Mouse (Mus musculus) midbrain, embryonic 13.5 days (tissue): Measurements from ENCODE around the gene Cdca3. TPM values are rescaled to one million over a fixed set of nuclear protein-coding genes. Genes with fewer than 3 reads are reported as not detected.
"Not testable (repeated sequence)": the region's sequence is repeated elsewhere in the genome, so short reads cannot be mapped to it uniquely, and the experiment has no call there.

ENCODE experiments used
- ATAC-seq: fragments of 200-750 bp; cut with Nextera tagmentation; 2 replicates; pipeline ENCODE4 v1.8.0; 2017; ENCODE audit warnings: mild to moderate bottlenecking, moderate TSS enrichment, moderate library complexity
- H3K27ac ChIP-seq: fragments of 300-500 bp; sonication (generic); 2 replicates; pipeline ENCODE4 v1.5.1; 2015; ENCODE audit warnings: inconsistent platforms, mild to moderate bottlenecking, moderate library complexity
- H3K27me3 ChIP-seq: fragments of 300-500 bp; sonication (generic); 2 replicates; pipeline ENCODE4 v1.6.1; 2015; ENCODE audit warnings: mild to moderate bottlenecking, inconsistent platforms
- H3K36me3 ChIP-seq: fragments of 300-500 bp; sonication (generic); 2 replicates; pipeline ENCODE4 v1.6.1; 2015; ENCODE audit warnings: mild to moderate bottlenecking, inconsistent platforms
- H3K4me1 ChIP-seq: fragments of 300-500 bp; sonication (generic); replicated peaks from 2 replicates; pipeline ENCODE4 v1.6.1; 2015; ENCODE audit warnings: inconsistent platforms
- H3K4me2 ChIP-seq: fragments of 300-500 bp; sonication (generic); replicated peaks from 2 replicates; pipeline ENCODE4 v1.6.1; 2015; ENCODE audit warnings: moderate library complexity, mild to moderate bottlenecking, inconsistent platforms
- H3K4me3 ChIP-seq: fragments of 300-500 bp; sonication (generic); replicated peaks from 2 replicates; pipeline ENCODE4 v1.5.1; 2015; ENCODE audit warnings: mild to moderate bottlenecking, inconsistent platforms
- H3K9ac ChIP-seq: fragments of 300-500 bp; sonication (generic); replicated peaks from 2 replicates; pipeline ENCODE4 v1.6.1; 2015; ENCODE audit warnings: mild to moderate bottlenecking, inconsistent platforms
- H3K9me3 ChIP-seq: fragments of 300-500 bp; sonication (generic); 2 replicates; pipeline ENCODE4 v1.6.1; 2016; ENCODE audit warnings: mild to moderate bottlenecking, inconsistent platforms
- WGBS: fragments of 180-500 bp; shearing (Covaris S2); methylation state at CpG from one replicate; pipeline ENCODE4 v1.1.7; 2015; 5-methylcytosine and 5-hydroxymethylcytosine counted together
- polyA plus RNA-seq: library from polyadenylated mRNA; unstranded; fragments of >200 nt; fragmentation: Nextera tagmentation; extraction: Ambion mirVana; gene quantifications from 2 replicates; pipeline ENCODE4 v1.2.1, GENCODE M21; 2015

Cdca3 gene
- polyA plus RNA-seq, 1 experiment from 2014 or later = 89.5 TPM

DNA sequence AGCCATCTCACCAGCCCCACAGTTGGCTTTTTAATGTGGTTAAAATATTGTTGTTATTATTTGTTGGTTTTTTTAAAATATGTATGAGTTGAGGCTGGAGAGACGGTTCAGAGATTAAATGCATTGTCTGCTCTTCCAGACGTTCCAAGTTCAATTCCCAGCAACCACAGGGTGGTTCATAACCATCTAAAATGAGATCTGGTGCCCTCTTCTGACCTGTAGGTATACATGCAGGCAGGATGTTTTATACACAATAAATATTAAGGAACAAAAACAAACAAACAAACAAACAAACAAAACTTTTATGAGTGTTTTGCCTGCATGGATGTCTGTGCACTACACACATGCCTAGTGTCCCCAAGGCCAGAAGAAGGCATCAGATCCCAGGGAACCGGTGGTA lies 26.3 kb upstream of the Cdca3 start:
- Histone ChIP-seq H3K36me3 (no peaks in the 10 kb centered on the region), H3K27me3 (peaks cover 4% of the 10 kb centered on the region), H3K27ac (no peak overlapping the region), H3K4me3 (no peak overlapping the region), H3K4me1 (peaks cover 20% of the 10 kb centered on the region), H3K9me3 (no peaks in the 10 kb centered on the region), H3K4me2 (no peak overlapping the region), H3K9ac (no peak overlapping the region)
- no peak for ATAC-seq
- 75% methylated on average over 3 of the region's 3 CpGs for WGBS

GRCm38 (mm10) chr6:124803691-124804090 lies 25.7 kb upstream of the Cdca3 start:
- not testable (repeated sequence) for H3K4me2 ChIP-seq, ATAC-seq, H3K9ac ChIP-seq, H3K36me3 ChIP-seq, H3K27me3 ChIP-seq, H3K9me3 ChIP-seq, H3K27ac ChIP-seq, H3K4me3 ChIP-seq
- WGBS = 92% methylated on average over 4 of the region's 4 CpGs
- peaks cover 24% of the 10 kb centered on the region for H3K4me1 ChIP-seq

DNA sequence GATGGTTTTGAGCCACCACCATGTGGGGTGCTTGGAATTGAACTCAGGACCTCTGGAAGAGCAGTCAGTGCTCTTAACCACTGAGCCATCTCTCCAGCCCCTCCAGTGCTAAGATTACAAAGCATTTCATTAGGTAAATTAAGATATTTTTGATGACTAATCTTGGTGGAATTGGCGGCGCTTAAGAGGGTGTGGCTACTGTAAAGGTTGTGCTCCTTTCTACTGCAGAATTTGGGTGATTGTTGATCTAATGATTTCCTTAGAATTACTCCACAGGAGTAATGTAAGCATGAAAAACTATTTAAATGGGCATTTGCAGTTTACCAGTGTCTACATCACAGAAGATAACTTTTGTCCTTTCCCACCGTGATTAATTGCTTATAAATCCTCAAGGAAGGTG lies 25.0 kb upstream of the Cdca3 start:
- 93% methylated on average over 3 of the region's 3 CpGs for WGBS
- no peak for ATAC-seq
- no peaks in the 10 kb centered on the region for H3K9me3 ChIP-seq

GRCm38 (mm10) chr6:124805341-124806321 lies 23.7 kb upstream of the Cdca3 start:
- peaks cover 4% of the 10 kb centered on the region for H3K27me3 ChIP-seq
- 2% methylated on average over 34 of the region's 34 CpGs for WGBS

More for the DNA sequence above, 25.0 kb upstream of the Cdca3 start:
- H3K4me3 ChIP-seq = no peak overlapping the region
- H3K4me1 ChIP-seq = peaks cover 31% of the 10 kb centered on the region
- H3K27ac ChIP-seq = no peak overlapping the region
- H3K36me3 ChIP-seq = no peaks in the 10 kb centered on the region
- H3K4me2 ChIP-seq = no peak overlapping the region
- H3K27me3 ChIP-seq = peaks cover 4% of the 10 kb centered on the region
- H3K9ac ChIP-seq = no peak overlapping the region

GRCm38 (mm10) chr6:124806446-124807140 lies 22.8 kb upstream of the Cdca3 start:
- H3K27ac ChIP-seq = peak overlapping the region; percentile 64
- H3K9ac ChIP-seq = no peak overlapping the region
- peaks cover 4% of the 10 kb centered on the region for H3K27me3 ChIP-seq
- H3K4me2 ChIP-seq = peak overlapping the region; percentile 64
- ATAC-seq = no peak
- H3K4me1 ChIP-seq = peaks cover 42% of the 10 kb centered on the region
- peaks cover 4% of the 10 kb centered on the region for H3K36me3 ChIP-seq
- H3K4me3 ChIP-seq = no peak overlapping the region
- H3K9me3 ChIP-seq = no peaks in the 10 kb centered on the region
- 75% methylated on average over 7 of the region's 7 CpGs for WGBS

More at GRCm38 (mm10) chr6:124805341-124806321, 23.7 kb upstream of the Cdca3 start:
- peak overlapping the region; percentile 64 for H3K27ac ChIP-seq
- peaks cover 41% of the 10 kb centered on the region for H3K4me1 ChIP-seq
- peak overlapping the region; percentile 64 for H3K4me2 ChIP-seq
- H3K4me3 ChIP-seq = peak overlapping the region; percentile 39
- H3K9me3 ChIP-seq = no peaks in the 10 kb centered on the region
- H3K36me3 ChIP-seq = no peaks in the 10 kb centered on the region
- ATAC-seq = peak; percentile 80
- H3K9ac ChIP-seq = peak overlapping the region; percentile 52

DNA sequence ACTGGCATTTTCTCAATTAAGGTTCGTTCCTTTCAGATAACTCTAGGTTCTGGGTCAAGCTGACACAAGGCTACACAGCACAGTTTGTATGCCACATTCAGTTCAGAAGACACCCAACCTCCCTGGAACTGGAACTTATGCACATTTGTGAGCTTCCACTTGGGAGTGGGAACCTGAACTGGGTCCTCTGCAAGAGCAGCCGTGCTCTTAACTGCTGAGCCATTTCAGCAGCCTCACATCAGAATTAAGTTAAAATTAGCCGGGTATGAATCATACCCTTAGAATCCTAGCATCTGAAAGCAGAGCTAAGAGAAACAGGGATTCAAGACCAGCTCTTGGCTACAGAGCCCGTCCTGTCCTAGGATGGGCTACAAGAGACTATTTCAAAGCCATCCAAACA lies 22.0 kb upstream of the Cdca3 start:
- Histone ChIP-seq H3K27me3 (peaks cover 3% of the 10 kb centered on the region), H3K9me3 (no peaks in the 10 kb centered on the region)
- WGBS = 94% methylated on average over 4 of the region's 4 CpGs

GRCm38 (mm10) chr6:124807986-124808357 lies 21.4 kb upstream of the Cdca3 start:
- H3K4me1 ChIP-seq = peaks cover 55% of the 10 kb centered on the region

More for the DNA sequence above, 22.0 kb upstream of the Cdca3 start:
- peaks cover 12% of the 10 kb centered on the region for H3K36me3 ChIP-seq
- H3K9ac ChIP-seq = no peak overlapping the region
- ATAC-seq = no peak
- H3K4me1 ChIP-seq = peaks cover 49% of the 10 kb centered on the region
- no peak overlapping the region for H3K4me2 ChIP-seq
- no peak overlapping the region for H3K27ac ChIP-seq
- no peak overlapping the region for H3K4me3 ChIP-seq

DNA sequence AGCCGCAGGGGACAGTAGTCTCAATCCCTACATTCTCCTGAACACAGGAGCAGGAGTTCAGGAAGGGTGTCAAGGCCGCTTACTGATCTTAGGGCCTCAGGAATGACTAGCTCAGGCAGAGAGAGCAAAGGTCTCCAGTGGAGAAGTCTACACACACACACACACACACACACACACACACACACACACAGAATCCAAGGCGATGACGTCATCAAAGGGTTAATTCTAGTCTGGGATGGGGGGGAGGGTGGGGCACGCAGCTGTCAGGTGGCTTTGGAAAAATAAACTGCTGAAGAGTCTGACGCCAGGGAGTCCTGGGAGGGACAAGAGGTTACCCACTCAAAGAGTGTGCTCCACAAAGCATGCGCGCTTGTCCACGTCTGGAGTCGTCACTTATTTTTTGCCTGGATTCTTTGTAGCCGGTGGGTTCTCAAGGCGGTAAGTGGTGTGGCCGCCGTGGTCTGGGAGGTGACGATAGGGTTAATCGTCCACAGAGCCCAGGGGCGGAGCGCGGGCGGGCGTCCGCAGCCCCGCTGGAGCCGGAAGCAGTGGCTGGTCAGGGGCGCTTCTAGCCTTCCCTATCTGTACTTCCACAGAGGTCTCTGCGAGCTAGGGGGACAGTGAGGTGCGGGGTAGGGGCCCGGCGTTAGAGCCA lies 20.9 kb upstream of the Cdca3 start, which contains the start of gene Spsb2:
Gene Spsb2, plus strand, starts transcription at position 304 of the 655 bp plus-strand sequence.
- Histone ChIP-seq H3K9ac (peak within 1 kb of the TSS; percentile 71), H3K36me3 (peaks cover 14% of the 10 kb centered on the region), H3K4me1 (peaks cover 60% of the 10 kb centered on the region), H3K27me3 (no peaks in the 10 kb centered on the region), H3K4me2 (peak within 1 kb of the TSS; percentile 96), H3K27ac (peak within 1 kb of the TSS; percentile 74), H3K4me3 (peak within 1 kb of the TSS; percentile 54), H3K9me3 (no peaks in the 10 kb centered on the region)
- 4% methylated on average over 29 of the region's 29 CpGs for WGBS
- peak; percentile 31 for ATAC-seq

More at GRCm38 (mm10) chr6:124807986-124808357, 21.4 kb upstream of the Cdca3 start:
- H3K27me3 ChIP-seq = no peaks in the 10 kb centered on the region
- WGBS = 87% methylated on average over 6 of the region's 6 CpGs
- H3K9ac ChIP-seq = no peak overlapping the region
- H3K27ac ChIP-seq = peak overlapping the region; percentile 74; the same call in 1 of the 2 replicates
- H3K4me3 ChIP-seq = peak overlapping the region; percentile 54; the same call in 1 of the 2 replicates
- H3K4me2 ChIP-seq = peak overlapping the region; percentile 96
- H3K9me3 ChIP-seq = no peaks in the 10 kb centered on the region
- ATAC-seq = no peak
- H3K36me3 ChIP-seq = peaks cover 14% of the 10 kb centered on the region

DNA sequence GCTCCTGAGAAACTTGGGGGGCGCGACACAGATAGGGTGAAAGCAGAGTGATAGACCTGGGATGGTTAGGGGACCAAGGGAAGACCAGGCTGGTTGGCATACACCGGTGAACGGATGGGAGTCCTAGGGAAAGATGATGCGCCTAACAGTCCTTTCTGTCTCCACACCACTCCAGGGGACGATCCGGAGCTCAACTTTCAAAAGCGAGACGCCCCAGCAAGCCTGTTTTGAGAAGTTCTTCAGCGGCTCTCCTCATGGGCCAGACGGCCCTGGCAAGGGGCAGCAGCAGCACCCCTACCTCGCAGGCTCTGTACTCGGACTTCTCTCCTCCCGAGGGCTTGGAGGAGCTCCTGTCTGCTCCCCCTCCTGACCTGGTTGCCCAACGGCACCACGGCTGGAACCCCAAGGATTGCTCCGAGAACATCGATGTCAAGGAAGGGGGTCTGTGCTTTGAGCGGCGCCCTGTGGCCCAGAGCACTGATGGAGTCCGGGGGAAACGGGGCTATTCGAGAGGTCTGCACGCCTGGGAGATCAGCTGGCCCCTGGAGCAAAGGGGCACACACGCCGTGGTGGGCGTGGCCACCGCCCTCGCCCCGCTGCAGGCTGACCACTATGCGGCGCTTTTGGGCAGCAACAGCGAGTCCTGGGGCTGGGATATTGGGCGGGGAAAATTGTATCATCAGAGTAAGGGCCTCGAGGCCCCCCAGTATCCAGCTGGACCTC lies 20.1 kb upstream of the Cdca3 start:
- under 1% methylated on average over 35 of the region's 35 CpGs for WGBS
- H3K4me2 ChIP-seq = peak overlapping the region; percentile 96
- ATAC-seq = peak; percentile 14
- H3K9me3 ChIP-seq = no peaks in the 10 kb centered on the region
- peak overlapping the region; percentile 54 for H3K4me3 ChIP-seq
- peaks cover 64% of the 10 kb centered on the region for H3K4me1 ChIP-seq
- H3K36me3 ChIP-seq = peaks cover 14% of the 10 kb centered on the region
- peak overlapping the region; percentile 74 for H3K27ac ChIP-seq
- H3K27me3 ChIP-seq = no peaks in the 10 kb centered on the region
- peak overlapping the region; percentile 71 for H3K9ac ChIP-seq

- 44% methylated on average over 14 of the region's 14 CpGs for WGBS
- Histone ChIP-seq H3K27me3 (no peaks in the 10 kb centered on the region), H3K27ac (peak overlapping the region; percentile 74), H3K9me3 (no peaks in the 10 kb centered on the region), H3K4me2 (peak overlapping the region; percentile 96), H3K4me1 (peaks cover 72% of the 10 kb centered on the region), H3K9ac (peak overlapping the region; percentile 71), H3K36me3 (peaks cover 16% of the 10 kb centered on the region), H3K4me3 (peak overlapping the region; percentile 54)
- peak; percentile 1; the same call in 1 of the 2 replicates for ATAC-seq
Observed at GRCm38 (mm10) chr6:124809775-124810538, 19.4 kb upstream of the Cdca3 start.
